Mouse (Mus musculus) CH12.LX (cell line): ENCODE measurements around the gene Ccdc62.

Experiments
- BHLHE40 ChIP-seq: IDR thresholded peaks from 2 replicates; pipeline ENCODE4 v1.6.1; 2011; ENCODE audit warnings: mild to moderate bottlenecking, low read depth, low read length, improper control_type of control experiment
- CTCF ChIP-seq, 2 experiments: IDR thresholded peaks in 1 of 2; conservative IDR thresholded peaks in 1 of 2; 2 replicates each; pipeline ENCODE4 v1.5.1; 2011 to 2012; ENCODE audit warnings: low read depth in 2 of 2, low read length in 2 of 2, improper control_type of control experiment in 1 of 2, inconsistent platforms in 1 of 2, mild to moderate bottlenecking in 1 of 2, moderate library complexity in 1 of 2
- MAX ChIP-seq: IDR thresholded peaks from 2 replicates; pipeline ENCODE4 v1.6.1; 2011; ENCODE audit warnings: low read length, improper control_type of control experiment
- MEF2A ChIP-seq: IDR thresholded peaks from 2 replicates; pipeline ENCODE4 v1.6.1; 2014; ENCODE audit warnings: low read depth, mild to moderate bottlenecking, inconsistent platforms, low read length, improper control_type of control experiment, borderline replicate concordance
- NRF1 ChIP-seq: IDR thresholded peaks from 2 replicates; pipeline ENCODE4 v1.6.1; 2014; ENCODE audit warnings: low read depth, mild to moderate bottlenecking, inconsistent platforms, low read length, improper control_type of control experiment, moderate library complexity
- POLR2A ChIP-seq: IDR thresholded peaks from 2 replicates; pipeline ENCODE4 v1.6.1; 2011; ENCODE audit warnings: low read depth, mild to moderate bottlenecking, improper control_type of control experiment, low read length
- SIN3A ChIP-seq: IDR thresholded peaks from 2 replicates; pipeline ENCODE4 v1.6.1; 2012; ENCODE audit warnings: low read length, improper control_type of control experiment, inconsistent platforms

GRCm38 (mm10) chr5:123977231-123977630 is 46.8 kb downstream of the Ccdc62 start:
- TF ChIP-seq POLR2A (no peak; the same call in 1 of the 2 replicates), CTCF (conservative IDR thresholded peaks at IDR 0.05 in 1 of 2, IDR thresholded peaks at IDR 0.05 in 1 of 2; ENCODE audit: low read depth in 2 of 2, low read length in 2 of 2) (no peak), NRF1 (no peak), MEF2A (no peak), SIN3A (no peak), MAX (no peak), BHLHE40 (no peak)
